Mouse (Mus musculus) forebrain, postnatal 0 days (tissue): ENCODE measurements around the gene Tsnaxip1. TPM values are rescaled to one million over a fixed set of nuclear protein-coding genes. Genes with fewer than 3 reads are reported as not detected.

ENCODE experiments used
- ATAC-seq: fragments of 200-750 bp; cut with Nextera tagmentation; 2 replicates; pipeline ENCODE4 v1.8.0; 2017; ENCODE audit warnings: mild to moderate bottlenecking, moderate library complexity
- DNase-seq: peaks from one replicate; pipeline ENCODE4 v3.0.0-alpha.2; 2015
- H3K27ac ChIP-seq: fragments of 300-500 bp; sonication (generic); 2 replicates; pipeline ENCODE4 v1.5.1; 2014; ENCODE audit warnings: low read depth, mild to moderate bottlenecking, antibody characterized with exemption, low read length, moderate library complexity, mixed read lengths
- H3K27me3 ChIP-seq: fragments of 300-500 bp; sonication (generic); 2 replicates; pipeline ENCODE4 v1.6.1; 2014; ENCODE audit warnings: mild to moderate bottlenecking, low read length, mixed read lengths; ENCODE audit not compliant: insufficient read depth
- H3K36me3 ChIP-seq: fragments of 300-500 bp; sonication (generic); 2 replicates; pipeline ENCODE4 v1.6.1; 2014; ENCODE audit warnings: mild to moderate bottlenecking, moderate library complexity; ENCODE audit not compliant: insufficient read depth
- H3K4me1 ChIP-seq: fragments of 300-500 bp; sonication (generic); 2 replicates; pipeline ENCODE4 v1.6.1; 2014; ENCODE audit warnings: antibody characterized with exemption; ENCODE audit not compliant: insufficient read depth
- H3K4me2 ChIP-seq: fragments of 300-500 bp; sonication (generic); 2 replicates; pipeline ENCODE4 v1.6.1; 2014; ENCODE audit warnings: low read depth, mild to moderate bottlenecking, moderate library complexity
- H3K4me3 ChIP-seq: fragments of 300-500 bp; sonication (generic); 2 replicates; pipeline ENCODE4 v1.5.1; 2014; ENCODE audit warnings: low read depth, low read length, mixed read lengths
- H3K9ac ChIP-seq: fragments of 300-500 bp; sonication (generic); 2 replicates; pipeline ENCODE4 v1.6.1; 2014; ENCODE audit warnings: mild to moderate bottlenecking
- H3K9me3 ChIP-seq: fragments of 300-500 bp; sonication (generic); 2 replicates; pipeline ENCODE4 v1.6.1; 2016; ENCODE audit warnings: low read length
- CTCF ChIP-seq: sonication (generic); IDR thresholded peaks from 2 replicates; pipeline ENCODE4 v1.5.1; 2016; ENCODE audit warnings: antibody characterized with exemption, control low read depth, low read depth
- WGBS: fragments of 180-500 bp; shearing (Covaris S2); extraction: QIAGEN DNeasy Blood & Tissue Kit; methylation state at CpG from one replicate; pipeline ENCODE4 v1.1.7; 2014; 5-methylcytosine and 5-hydroxymethylcytosine counted together
- polyA plus RNA-seq: library from polyadenylated mRNA; unstranded; fragments of >200 nt; fragmentation: Nextera tagmentation; extraction: Ambion mirVana; gene quantifications from 2 replicates; pipeline ENCODE4 v1.2.1, GENCODE M21; 2015
- total RNA-seq: library from RNA; depleted of rRNA; stranded (reverse); fragments of >200 nt; gene quantifications from 2 replicates; pipeline ENCODE4 v1.2.3, GENCODE M21; 2014; rRNA removed

Tsnaxip1 gene
- total RNA-seq (0.67 and 1.2 TPM in 2 replicates), polyA plus RNA-seq (0.92 and 1.1 TPM in 2 replicates)

- Histone ChIP-seq H3K4me2 (peak within 1 kb of the TSS; percentile 85), H3K27me3 (no peaks in the 10 kb centered on the region), H3K9ac (peak within 1 kb of the TSS; percentile 94), H3K9me3 (no peaks in the 10 kb centered on the region), H3K27ac (peak within 1 kb of the TSS; percentile 81), H3K4me1 (peaks cover 6% of the 10 kb centered on the region; the same call in 1 of the 2 replicates), H3K4me3 (peak within 1 kb of the TSS; percentile 100), H3K36me3 (peaks cover 24% of the 10 kb centered on the region)
- 0 out of 2 replicates have a peak, but pooled peaks have one; percentile 6 for TF ChIP-seq CTCF
- WGBS, result 1% methylated on average over 52 of the region's 52 CpGs
- peak; percentile 97 for ATAC-seq
- DNase-seq, result peak; percentile 99
These were observed at the start of gene Tsnaxip1, which contains the start of gene Ranbp10 for GRCm38 (mm10) chr8:105826861-105827848. Tsnaxip1 (plus strand) TSS chr8:105827731. Ranbp10 (minus strand) TSS chr8:105827350.

- Histone ChIP-seq H3K27ac (no peak overlapping the region), H3K4me1 (no peaks in the 10 kb centered on the region), H3K27me3 (no peaks in the 10 kb centered on the region), H3K9me3 (no peaks in the 10 kb centered on the region), H3K9ac (no peak overlapping the region), H3K4me2 (no peak overlapping the region), H3K36me3 (peaks cover 81% of the 10 kb centered on the region), H3K4me3 (no peak overlapping the region)
- ATAC-seq (no peak), DNase-seq (no peak)
- no peak for TF ChIP-seq CTCF
- WGBS, result 93% methylated on average over 2 of the region's 2 CpGs
These were observed 49.7 kb upstream of the Tsnaxip1 start for GRCm38 (mm10) chr8:105777833-105778232.

GRCm38 (mm10) chr8:105780298-105780697 is 47.2 kb upstream of the Tsnaxip1 start:
- no peak overlapping the region for H3K27ac ChIP-seq
- no peak overlapping the region for H3K9ac ChIP-seq
- ATAC-seq, result no peak
- DNase-seq, result no peak
- TF ChIP-seq CTCF, result no peak
- H3K4me2 ChIP-seq, result no peak overlapping the region
- H3K36me3 ChIP-seq, result peaks cover 61% of the 10 kb centered on the region
- 93% methylated on average over 5 of the region's 5 CpGs for WGBS
- no peak overlapping the region for H3K4me3 ChIP-seq
- no peaks in the 10 kb centered on the region for H3K9me3 ChIP-seq
- H3K27me3 ChIP-seq, result no peaks in the 10 kb centered on the region
- no peaks in the 10 kb centered on the region for H3K4me1 ChIP-seq

- TF ChIP-seq CTCF, result peak; percentile 69
- Histone ChIP-seq H3K36me3 (peaks cover 11% of the 10 kb centered on the region), H3K27me3 (no peaks in the 10 kb centered on the region), H3K27ac (no peak overlapping the region), H3K9me3 (no peaks in the 10 kb centered on the region), H3K4me3 (no peak overlapping the region), H3K9ac (no peak overlapping the region), H3K4me2 (no peak overlapping the region), H3K4me1 (no peaks in the 10 kb centered on the region)
- WGBS, result 95% methylated on average over 2 of the region's 2 CpGs
- no peak for ATAC-seq
- DNase-seq, result peak; percentile 47
These were observed 39.3 kb upstream of the Tsnaxip1 start for GRCm38 (mm10) chr8:105788241-105788640.

GRCm38 (mm10) chr8:105788927-105789326 is 38.6 kb upstream of the Tsnaxip1 start:
- Histone ChIP-seq H3K36me3 (peaks cover 10% of the 10 kb centered on the region), H3K4me1 (no peaks in the 10 kb centered on the region), H3K4me2 (no peak overlapping the region), H3K27me3 (no peaks in the 10 kb centered on the region), H3K9me3 (no peaks in the 10 kb centered on the region), H3K4me3 (no peak overlapping the region), H3K9ac (no peak overlapping the region), H3K27ac (no peak overlapping the region)
- WGBS, result 60% methylated on average over 4 of the region's 4 CpGs
- no peak for TF ChIP-seq CTCF
- ATAC-seq, result no peak
- DNase-seq, result no peak

- ATAC-seq, result no peak
- no peaks in the 10 kb centered on the region for H3K4me1 ChIP-seq
- H3K27ac ChIP-seq, result no peak overlapping the region
- DNase-seq, result no peak
- peaks cover 10% of the 10 kb centered on the region for H3K36me3 ChIP-seq
- H3K4me3 ChIP-seq, result no peak overlapping the region
- no peak overlapping the region for H3K9ac ChIP-seq
- no peaks in the 10 kb centered on the region for H3K27me3 ChIP-seq
- H3K4me2 ChIP-seq, result no peak overlapping the region
- TF ChIP-seq CTCF, result no peak
- H3K9me3 ChIP-seq, result no peaks in the 10 kb centered on the region
These were observed 37.9 kb upstream of the Tsnaxip1 start for GRCm38 (mm10) chr8:105789626-105790025.

- Histone ChIP-seq H3K36me3 (no peaks in the 10 kb centered on the region), H3K9me3 (no peaks in the 10 kb centered on the region), H3K4me3 (no peak overlapping the region), H3K4me1 (no peaks in the 10 kb centered on the region), H3K27me3 (no peaks in the 10 kb centered on the region), H3K27ac (no peak overlapping the region), H3K9ac (no peak overlapping the region), H3K4me2 (no peak overlapping the region)
- DNase-seq (no peak), ATAC-seq (no peak)
- WGBS, result 96% methylated on average over 1 of the region's 1 CpGs
- no peak for TF ChIP-seq CTCF
These were observed 34.2 kb upstream of the Tsnaxip1 start for GRCm38 (mm10) chr8:105793331-105793730.
